Mouse (Mus musculus) ovary, postnatal 10 days (tissue): Measurements from ENCODE around the gene Apoc1.
A peak's percentile ranks its signal among the peaks of the same experiment; 100 is the strongest.

ENCODE experiments used
- DNase-seq: peaks from one replicate; pipeline ENCODE4 v3.0.0; 2022; ENCODE audit warnings: low spot score

Gene Apoc1

DNA sequence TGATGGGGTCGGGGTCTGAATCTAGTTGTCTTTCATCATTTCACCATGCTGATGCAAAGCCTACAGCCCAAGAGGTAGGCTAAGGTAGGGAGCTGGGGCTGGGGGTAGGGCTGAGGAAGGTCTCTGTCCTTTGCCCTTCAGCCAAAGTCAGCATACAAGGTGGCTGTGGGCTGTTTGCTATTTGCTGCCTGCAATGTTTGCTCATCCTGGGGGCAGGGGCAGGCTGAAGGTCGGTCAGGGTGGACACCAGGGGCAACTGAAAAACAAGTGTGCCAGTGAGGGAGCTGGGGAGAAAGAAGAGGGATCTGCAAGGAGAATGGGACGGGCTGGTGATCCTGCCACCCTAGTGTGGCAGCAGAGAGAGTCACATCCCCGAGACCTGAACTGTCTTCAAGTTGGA is 7.1 kb downstream of the Apoc1 start:
- DNase-seq, result no peak

DNA sequence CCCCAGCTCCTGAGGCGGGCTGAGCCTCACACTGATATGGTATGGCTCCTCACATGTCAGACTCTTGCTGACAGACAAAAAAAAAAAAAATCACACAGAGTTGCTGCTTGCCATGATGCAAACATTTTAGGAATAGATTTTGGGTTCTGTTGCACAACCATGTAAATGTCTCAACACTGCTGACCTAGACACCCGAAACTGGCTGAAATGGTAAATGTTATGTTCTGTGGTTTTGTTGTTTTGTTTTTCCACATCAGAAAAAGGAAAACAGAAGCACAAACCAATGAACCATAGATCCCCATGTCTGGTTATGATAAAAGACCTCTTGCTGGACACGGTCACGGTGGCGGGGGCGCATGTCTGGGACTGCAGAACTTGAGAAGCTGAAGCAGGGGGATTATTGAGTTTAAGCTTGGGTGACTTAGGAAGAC is 8.7 kb downstream of the Apoc1 start:
- DNase-seq, result no peak

DNA sequence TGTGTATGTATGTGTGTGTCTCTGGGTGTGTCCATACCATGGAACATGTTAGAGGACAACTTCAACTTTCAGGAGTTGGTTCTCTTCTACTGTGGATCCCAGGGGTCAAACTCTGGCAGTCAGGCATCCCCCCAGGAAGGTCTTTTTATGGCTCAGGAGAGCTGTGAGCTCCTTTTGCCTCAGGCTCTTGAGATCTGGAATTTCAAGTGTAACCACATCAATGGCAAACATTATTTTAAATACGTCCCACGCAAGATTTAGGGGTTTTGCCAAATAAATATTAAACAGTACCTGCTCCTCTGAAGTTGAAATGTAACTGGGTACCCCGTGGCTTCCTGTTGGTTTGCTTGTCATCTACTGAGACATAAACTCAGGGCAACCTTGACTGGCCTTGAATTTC is 9.5 kb downstream of the Apoc1 start:
- no peak for DNase-seq

DNA sequence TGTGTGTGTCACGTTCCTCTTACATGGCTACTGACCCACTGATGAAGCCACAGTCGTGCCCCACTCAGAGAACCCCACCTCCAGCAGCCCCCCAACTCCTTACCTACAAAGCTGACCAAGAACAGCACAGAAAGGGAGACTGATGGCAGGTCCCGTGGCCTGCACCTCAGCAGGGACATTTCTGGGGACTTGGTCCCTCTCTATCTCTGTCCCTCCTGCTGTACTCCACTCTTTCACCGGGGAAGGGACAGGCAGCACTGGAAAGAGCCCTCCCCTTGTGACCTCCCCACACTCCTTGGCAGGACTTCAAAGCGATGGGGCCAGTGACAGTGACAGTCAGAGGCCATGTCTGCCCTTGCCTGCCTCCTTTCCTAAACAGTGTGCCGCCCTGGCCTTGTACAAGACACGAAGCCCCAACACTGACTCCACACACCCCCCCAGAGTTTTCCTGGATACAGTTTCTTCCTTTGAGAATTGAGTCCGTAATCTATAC is 11.2 kb downstream of the Apoc1 start, which contains the start of the genes Gm44805 and Apoc4:
Gene Gm44805, minus strand, starts transcription at position 222 of the 493 bp plus-strand sequence.
Gene Apoc4, minus strand, starts transcription at position 278 of the 493 bp plus-strand sequence.
- DNase-seq, result no peak

DNA sequence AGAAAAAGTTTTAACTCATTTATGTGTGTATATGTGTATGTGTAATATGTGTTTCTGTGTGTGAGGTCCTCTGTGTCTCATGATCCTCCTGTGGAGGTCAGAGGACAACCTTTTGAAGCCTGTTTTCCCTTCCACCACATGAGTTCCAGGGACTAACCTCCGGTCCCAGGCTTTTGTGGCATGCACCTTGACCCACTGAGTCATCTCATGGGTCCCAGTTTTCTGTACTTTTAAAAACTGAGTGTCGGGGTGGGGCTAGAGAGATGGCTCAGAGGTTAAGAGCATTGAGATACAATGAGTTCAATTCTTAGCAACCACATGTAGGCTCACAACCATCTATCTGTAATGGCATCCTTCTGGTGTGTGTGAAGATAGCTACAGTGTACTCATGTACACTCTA is 11.8 kb downstream of the Apoc1 start:
- DNase-seq, result no peak

DNA sequence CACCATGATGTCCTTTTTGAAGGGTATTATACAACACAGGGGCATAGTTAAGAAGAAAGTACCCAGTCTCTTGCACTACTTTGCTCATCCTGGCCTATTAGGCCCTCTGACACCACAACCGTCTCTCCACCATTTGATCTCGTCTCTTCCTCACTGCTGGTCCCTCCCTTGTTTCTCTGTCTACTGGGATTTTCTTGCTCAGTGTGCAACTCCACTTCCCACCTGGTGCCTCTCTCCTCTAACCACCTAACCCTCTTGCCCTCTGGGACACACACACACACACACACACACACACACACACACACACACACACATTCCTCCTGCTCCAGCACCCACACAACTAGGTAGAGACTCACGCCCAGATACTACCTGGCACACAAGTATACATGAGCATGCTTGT is 13.6 kb downstream of the Apoc1 start:
- DNase-seq, result no peak

DNA sequence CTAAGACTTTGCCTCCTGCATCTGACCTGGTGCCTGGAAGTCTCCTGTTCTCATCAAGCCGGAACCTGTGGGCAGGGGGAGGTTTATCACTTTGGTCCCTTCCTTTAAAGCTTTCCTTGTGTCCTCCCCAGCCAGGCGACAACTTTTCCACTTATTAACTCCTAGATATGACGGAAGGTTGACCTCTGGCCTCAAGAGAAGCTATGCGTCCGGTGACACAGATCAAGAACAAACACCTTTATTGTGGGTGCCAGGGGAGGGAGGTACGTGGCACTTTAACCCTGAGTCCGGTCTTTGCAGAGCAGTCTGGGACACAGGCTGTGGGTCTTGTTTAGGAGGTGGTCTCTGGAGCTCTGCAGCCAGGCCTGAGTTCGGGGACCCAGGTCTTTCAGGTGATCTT is 14.6 kb downstream of the Apoc1 start, which contains the start of gene Apoc2:
Gene Apoc2, minus strand, starts transcription at position 70 of the 400 bp plus-strand sequence.
- no peak for DNase-seq

DNA sequence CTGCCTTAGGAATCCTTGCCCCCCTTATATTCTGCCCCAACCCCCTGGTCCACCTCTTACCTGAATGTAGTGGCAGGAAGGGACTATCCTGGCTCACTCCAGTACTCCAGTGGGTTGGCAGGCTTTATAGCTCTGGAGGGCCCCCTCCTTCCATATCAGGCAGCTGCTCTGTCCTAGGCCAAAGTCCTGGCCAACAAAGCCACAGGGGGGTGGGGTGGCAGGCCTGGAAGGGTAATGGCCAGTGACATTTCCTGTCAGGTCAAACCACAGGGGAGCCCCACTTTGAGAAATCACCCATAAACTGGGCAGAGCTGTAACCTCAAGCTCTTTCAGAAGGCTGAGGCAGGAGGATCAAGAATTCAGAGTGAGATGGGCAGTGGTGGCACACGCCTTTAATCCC is 15.8 kb downstream of the Apoc1 start:
- no peak for DNase-seq

DNA sequence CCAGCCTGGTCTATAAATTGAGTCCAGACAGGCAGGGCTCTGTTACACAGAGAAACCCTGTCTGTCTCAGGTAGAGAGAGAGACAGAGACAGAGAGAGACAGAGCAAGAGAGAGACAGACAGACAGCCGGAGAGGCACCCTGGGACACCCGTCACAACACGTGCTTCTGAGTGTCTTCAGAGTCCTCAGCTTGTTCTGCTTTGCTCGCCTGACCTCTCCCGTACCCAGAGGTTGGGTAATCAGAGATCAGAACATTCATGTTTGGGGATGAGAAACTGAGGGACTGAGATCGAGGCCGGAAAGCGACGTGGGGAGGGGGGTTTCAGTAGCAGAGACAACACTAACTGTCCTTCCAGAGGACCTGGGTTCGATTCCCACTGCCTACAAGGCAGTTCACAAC is 16.6 kb downstream of the Apoc1 start:
- DNase-seq, result no peak

DNA sequence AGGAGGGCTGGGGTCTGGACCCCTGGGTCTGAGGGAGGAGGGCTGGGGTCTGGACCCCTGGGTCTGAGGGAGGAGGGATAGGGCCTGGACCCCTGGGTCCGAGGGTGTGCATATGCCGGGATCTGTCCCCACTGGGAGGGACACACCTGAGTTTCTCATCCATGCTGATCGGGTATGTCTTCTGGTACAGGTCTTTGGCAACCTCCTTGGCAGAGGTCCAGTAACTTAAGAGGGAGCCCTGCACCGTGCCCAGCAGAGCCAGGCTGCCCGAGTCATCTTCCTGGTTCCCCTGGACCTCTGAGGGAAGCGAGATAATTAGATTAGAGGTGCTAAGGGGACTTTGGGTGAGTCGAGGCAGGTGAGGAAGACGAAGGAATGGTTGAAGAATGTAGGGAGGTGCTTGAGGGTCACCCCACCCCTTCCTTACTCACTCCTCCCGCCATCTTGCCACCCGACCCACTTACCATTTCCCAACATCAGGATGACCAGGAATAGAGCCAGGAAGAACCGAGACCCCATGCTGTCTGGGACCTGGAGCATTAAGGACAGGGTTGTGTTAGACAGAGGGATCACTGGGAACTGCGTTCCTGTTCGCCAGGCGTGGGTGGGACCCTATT is 19.3 kb downstream of the Apoc1 start:
- DNase-seq, result no peak

DNA sequence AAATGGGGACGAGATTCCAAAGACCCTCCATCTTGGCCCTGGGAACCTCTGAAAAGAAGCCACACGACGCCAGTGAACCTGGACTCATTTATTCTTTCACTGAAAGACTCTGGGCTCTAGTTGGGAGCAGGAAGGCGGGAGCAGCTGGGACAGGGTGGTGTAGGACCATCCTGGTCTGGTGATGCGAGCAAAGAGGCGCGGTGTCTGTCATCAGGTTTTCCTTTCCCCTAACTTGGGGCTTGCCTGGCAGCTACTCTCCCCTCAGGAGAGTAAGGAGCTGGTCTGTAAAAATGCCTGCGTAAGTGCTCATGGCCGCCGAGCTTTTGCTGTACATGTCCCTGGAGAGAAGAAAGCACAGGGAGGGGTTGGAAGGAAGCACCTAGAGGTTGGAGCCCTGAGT is 20.9 kb downstream of the Apoc1 start:
- no peak for DNase-seq

DNA sequence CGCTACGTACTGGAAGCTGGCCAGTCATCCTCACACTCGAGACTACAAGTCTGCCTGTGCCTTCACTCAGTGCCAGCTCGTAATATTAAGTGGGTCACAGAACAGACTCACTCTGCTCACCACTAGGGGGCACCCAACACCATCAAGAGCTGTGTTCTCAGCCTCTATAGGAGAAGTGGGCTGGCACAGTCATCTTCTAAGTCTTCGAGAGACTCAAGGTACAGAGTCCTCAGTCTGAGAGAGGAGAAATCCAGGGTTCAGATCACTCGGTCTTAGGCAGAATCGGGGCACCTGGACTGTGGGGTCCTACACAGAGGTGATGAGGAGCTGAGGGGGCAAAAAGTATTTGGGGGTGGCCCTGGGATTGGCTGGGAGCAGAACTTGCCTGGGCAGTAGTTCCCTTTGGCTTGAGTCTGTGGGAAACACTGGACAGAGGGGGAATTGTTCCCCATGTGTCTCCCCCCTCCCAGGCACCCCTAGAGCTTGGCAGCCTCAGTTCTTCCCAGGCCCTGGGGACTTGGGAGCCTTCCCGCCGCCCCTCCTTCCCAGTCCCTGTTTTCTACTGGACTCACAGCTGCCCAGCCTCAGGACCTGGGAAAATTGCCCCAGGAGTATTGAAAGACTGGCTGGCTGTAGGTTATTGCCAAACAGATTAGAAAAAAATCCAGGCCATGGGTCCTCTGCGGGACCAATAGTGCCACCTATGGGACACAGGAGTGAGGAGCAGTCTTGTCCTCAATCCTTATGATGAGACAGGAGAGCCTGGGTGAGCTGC is 23.3 kb downstream of the Apoc1 start:
- DNase-seq, result peak; percentile 78

DNA sequence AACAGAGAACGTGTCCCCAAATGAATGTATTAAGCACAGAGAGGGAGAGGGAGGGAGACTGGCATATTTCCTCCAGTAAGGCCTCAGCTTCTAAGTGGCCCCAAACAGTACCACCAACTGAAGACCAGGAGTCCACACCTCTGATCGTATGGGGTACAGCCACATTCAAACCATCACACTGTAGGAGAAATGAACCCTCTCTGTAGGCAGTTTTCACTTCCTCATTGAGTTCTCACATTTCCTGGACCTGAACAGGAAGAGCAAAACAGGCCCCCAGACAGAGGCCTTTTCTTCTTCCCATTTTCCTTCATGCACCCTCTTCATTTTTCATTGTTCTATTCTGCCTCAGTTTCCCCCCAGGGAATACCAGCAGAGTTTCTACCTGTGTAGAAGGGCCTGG is 25.0 kb downstream of the Apoc1 start:
- DNase-seq, result no peak

DNA sequence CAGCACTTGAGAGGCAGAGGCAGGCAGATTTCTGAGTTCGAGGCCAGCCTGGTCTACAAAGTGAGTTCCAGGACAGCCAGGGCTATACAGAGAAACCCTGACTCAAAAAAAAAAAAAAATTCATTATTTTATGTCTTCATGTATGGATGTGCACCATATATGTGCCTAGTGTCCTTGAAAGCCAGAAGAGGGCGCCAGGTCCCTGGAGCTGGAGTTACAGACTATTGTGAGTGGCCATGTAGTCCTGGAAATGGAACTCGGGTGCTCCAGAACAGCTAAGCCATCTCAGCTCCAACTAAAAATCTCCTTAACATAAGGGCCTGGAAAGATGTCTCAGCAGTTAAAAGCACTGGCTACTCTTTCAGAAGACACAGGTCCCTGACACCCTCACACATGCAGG is 25.7 kb downstream of the Apoc1 start:
- no peak for DNase-seq

DNA sequence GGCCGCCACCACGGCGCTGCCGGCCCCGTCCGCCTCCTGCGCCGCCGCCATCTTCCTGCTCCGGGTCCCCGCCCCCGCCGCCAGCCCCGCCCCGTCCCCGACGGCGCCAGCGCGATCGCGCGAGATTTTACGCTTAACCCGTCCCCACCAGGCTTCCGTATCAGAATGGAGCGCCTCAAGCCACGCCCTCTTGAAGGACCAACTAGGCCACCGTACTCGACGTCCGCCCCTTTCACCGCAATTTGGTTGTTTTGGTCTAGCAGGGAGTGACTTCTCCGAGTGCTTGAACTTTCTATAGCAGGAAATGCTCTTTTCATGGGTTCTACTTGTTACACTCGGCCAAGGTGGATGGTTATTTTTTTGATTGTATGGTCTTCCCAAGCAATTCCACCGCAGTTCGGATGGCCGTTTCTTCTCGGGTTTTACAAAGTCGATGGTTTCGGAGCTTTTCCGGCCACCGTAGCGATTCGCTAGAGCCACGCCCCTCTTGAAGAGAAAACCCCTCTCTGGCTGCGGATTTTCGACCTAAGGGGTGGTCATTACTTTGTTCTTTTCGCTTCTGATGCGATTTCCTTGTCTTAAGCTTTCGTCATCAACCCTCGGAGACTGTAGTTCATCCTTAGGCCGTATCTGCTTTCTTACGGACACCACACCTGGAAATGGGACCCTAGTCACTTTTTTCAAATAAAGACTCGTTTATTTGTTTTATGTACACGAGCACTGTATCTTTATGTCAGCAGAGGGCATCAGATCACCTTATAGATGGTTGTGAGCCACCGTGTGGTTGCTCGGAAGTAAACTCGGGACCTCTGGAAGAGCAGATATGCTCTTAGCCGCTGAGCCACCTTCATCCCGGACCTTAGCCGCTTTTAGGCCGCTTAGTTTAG is 27.3 kb downstream of the Apoc1 start, which contains the start of gene Clptm1:
Gene Clptm1, minus strand, starts transcription at position 79 of the 887 bp plus-strand sequence.
- DNase-seq, result peak; percentile 92

DNA sequence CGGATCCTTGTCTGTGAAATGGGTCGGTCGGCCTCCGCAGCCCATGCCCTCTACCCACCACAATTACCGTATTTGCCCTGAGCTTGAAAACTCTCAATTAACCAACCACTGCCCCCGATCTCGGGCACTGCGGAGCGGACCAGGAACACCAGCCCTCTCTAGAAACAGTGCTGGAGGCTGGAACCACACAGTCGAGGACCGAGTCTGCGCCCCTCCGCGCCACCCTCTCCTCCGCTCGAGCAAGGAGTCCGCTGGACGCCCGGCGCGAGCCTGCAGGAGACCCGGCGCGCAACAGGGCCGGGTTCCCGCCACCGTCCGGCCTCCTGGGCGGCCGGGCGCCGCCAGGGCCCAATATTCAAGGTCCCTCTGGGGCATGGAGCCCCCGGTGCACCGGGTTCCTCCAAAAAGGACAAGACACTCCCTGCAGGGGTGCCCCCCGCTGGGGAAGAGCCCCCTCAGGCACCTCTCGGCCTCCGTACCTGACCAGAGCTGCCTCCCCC is 28.0 kb downstream of the Apoc1 start:
- DNase-seq, result no peak

DNA sequence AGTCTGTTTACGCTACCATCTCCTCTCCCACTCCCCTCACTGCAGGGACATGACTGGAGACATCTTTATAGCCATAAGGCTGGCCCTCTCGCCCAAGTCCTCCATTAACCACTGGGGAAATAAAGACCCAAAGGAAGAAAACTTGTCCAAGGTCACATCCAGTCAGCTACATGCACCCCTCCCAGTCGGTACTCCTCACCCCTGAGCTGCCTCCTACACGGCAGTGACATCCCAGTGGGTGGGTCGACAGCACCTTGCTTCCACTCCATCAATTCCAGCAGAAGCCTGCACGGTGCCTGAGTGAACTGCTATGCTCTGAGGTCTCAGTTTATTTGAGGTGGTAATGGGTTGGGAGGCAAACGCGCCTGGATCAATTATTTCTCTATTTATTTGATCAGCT is 28.5 kb downstream of the Apoc1 start:
- no peak for DNase-seq

DNA sequence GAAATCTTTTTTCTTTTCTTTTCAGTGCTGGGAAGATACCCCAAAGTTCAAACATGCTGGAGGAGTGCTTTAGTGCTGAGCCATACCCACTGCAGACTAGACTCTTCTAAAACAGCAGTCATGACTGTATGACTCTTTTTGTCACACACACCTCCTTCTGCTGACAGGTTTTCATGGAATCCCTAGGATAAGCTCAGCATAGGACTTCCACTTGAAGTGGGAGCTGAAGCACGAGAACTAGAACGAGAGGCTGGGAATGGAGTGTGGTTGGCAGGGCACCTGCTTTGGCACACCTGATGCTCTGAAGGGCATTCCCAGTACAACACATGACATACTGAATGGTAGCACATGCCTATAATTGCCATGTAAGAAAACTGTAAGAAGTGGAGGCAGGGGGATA is 39.8 kb downstream of the Apoc1 start:
- no peak for DNase-seq

DNA sequence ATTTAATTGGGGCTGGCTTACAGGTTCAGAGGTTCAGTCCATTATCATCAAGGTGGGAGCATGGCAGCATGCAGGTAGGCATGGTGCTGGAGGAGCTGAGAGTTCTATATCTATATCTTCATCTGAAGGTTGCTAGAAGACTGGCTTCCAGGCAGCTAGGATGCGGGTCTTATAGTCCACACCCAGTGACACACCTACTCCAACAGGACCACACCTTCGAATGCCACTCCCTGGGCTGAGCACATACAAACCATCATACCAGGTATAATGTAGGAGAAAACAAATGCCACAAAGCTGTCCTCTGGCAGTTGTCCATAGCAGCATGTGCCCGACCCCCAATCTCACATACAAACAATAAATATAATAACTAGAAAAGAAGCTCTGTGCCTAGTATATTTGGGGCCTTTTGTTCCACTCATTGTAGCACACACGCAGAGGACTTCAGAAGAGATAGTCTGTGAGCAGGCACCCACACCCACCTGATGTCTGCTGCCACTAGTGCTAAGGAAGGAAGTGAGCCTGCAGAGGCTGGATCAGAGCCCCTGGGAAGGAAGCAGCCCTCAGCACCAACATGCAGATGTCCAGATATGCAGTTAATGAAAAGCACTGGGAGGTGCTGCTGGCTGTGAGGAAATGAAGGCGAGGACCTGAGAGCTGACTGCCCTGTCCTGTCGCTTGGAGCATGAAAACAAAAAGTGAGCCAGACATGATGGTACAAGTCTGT is 41.2 kb downstream of the Apoc1 start:
- DNase-seq, result no peak

DNA sequence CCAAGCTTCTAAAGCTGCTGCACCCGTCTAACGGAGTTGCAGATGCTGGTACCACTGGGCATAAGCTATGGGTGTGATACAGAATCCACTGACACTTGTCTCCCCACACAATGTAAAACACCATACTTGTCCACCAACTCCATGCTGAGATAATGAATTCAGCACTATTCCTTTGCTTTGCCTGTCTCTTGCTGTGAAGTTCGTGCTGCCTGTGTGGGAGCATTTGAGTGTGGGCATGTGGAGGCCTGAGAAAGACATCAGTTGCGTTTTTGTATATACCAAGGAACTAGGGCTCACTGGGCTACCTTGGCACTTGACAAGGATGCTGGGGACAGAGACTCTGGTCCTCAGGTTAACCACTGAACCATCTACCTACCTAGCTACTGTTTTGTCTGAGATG is 51.2 kb downstream of the Apoc1 start:
- DNase-seq, result no peak
